Mouse (Mus musculus): Measurements from ENCODE around the gene Cst8. TPM values are rescaled to one million over a fixed set of nuclear protein-coding genes. Genes with fewer than 3 reads are reported as not detected.

Cst8 gene
- total RNA-seq (2023), result not detected

DNA sequence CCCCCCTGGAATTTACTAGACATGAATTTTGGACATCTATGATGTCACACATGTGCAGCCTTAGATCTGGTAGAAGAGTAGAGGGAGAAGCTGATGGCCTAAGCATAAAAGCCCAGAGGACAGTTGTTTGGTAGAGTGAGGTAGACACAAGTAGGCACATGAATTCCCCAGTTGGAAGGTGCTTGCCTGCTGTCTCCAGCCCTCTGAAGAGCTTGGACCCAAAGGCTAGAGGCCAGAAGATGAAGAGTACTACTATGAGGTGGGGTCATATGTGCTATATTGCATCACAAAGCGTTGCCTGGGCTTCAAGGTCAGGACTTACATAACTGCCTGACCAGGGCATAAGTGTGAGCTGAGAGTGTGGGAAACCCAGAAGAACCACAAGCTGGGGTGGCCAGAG, at the start of gene Cst8:
TSS of gene Cst8 (plus strand) at position 301 of the 400 bp plus-strand sequence.

DNA sequence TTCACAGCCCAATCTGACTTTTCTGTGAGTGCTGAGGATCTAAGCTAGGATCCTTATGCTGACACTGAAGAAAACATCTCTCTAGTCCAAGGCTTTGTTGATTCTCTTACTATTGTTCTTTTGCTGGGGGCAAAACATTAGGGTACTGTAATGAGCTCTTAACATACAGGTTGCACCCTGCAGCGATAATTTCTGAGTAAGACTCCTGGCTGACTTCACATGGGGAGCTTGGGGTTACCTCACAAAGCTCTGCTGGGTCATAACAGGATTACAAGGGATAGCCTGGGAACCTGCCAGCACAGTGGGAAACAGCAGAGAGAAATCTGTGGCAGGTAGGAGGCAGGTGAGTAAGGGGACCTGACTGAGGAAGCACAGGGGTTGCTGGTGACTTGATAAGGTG, 48.5 kb upstream of the Cst8 start, which contains the start of gene Cstl1:
TSS of gene Cstl1 (plus strand) at position 301 of the 400 bp plus-strand sequence.

DNA sequence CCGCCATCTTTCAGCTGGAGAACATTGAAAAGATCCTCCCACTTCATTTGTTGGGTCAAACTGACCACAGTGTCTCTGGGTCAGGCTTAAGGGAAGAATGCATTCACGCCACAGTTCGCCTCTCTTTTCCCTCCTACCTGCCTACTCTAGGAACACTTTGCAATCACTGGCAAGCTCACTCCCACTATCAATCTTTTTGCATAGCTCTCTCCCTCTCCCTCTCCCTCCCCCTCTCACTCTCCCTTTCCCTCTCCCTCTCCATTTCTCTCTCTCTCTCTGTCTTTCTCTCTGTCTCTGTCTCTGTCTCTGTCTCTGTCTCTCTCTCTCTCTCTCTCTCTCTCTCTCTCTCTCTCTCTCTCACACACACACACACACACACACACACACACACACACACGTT, 27.2 kb upstream of the Cst8 start, which contains the start of gene Cst11:
TSS of gene Cst11 (minus strand) at position 101 of the 400 bp plus-strand sequence.

DNA sequence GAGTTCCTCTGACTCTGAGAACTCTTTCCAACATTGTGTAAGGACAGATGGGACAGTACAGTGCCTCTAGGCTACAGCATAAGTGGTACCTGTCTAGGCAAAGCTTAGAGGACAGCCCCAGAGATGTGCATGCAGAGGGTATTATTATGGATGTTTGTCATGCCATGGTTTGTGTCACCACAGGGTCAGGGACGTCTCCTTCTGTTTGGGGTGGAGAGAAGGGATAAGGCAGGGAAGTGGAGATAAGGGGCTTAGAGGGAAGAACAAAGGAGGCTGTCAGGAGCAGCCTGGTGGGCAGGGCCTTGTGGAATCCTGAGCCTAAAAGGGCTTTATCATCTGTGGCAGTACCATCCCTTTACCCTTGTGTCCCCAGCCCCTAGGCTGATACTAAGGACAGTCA, 16.9 kb upstream of the Cst8 start, which contains the start of gene 8030411F24Rik:
TSS of gene 8030411F24Rik (plus strand) at position 301 of the 400 bp plus-strand sequence.

DNA sequence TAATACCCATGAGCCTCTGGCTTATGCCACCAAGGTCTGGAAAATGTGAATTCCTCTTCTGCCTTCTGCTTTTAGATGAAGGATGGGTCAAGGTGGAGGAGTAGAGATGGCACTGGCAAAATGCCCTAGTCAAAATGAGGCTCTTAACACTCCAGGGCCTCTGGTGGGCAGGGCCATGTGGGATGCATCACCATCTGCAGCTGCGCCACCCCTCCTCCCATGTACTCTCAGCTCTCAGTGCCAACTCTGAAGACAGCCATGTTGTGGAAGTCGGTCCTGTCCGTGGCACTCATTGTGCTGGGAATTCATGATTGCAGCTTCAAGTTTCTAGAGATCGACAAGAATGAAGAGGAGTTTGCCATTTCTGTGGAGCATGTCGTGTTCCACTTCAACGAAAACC, 9.4 kb upstream of the Cst8 start, which contains the start of gene Cst12:
TSS of gene Cst12 (plus strand) at position 220 of the 400 bp plus-strand sequence.

GRCm38 (mm10) chr2:148819909-148820308, 21.3 kb downstream of the Cst8 start, which contains the start of gene Cst13:
TSS of gene Cst13 (plus strand) at chr2:148820081.

GRCm38 (mm10) chr2:148834912-148835311, 36.3 kb downstream of the Cst8 start, which contains the start of gene Cst9:
TSS of gene Cst9 (plus strand) at chr2:148835147.

Other genes starting within 250 kb of the Cst8 start
- 16.1 TPM for gene Nxt1, start 126.2 kb upstream of the Cst8 start, total RNA-seq (2023)
- gene Gzf1, start 117.8 kb upstream of the Cst8 start, total RNA-seq (2023), result 8.1 TPM
- 1.0 TPM for gene Napb, start 66.3 kb upstream of the Cst8 start, total RNA-seq (2023)
- gene Cstl1, start 48.4 kb upstream of the Cst8 start, total RNA-seq (2023), result not detected
- not detected for gene Cst11, start 27.3 kb upstream of the Cst8 start, total RNA-seq (2023)
- not detected for gene 8030411F24Rik, start 16.8 kb upstream of the Cst8 start, total RNA-seq (2023)
- not detected for gene Cst12, start 9.4 kb upstream of the Cst8 start, total RNA-seq (2023)
- not detected for gene Cst13, start 21.3 kb downstream of the Cst8 start, total RNA-seq (2023)
- not detected for gene Cst9, start 36.4 kb downstream of the Cst8 start, total RNA-seq (2023)
- not detected for gene 9230104L09Rik, start 66.3 kb downstream of the Cst8 start, total RNA-seq (2023)
- gene Cst3, start 76.9 kb downstream of the Cst8 start, total RNA-seq (2023), result 80.1 TPM
- not detected for gene Gm1330, start 204.5 kb downstream of the Cst8 start, total RNA-seq (2023)
- not detected for gene Gm10750, start 218.5 kb downstream of the Cst8 start, total RNA-seq (2023)

All from CD8-positive naive resting alpha-beta T cell, adult 57 days (primary cell).